Mouse (Mus musculus): ENCODE data around the gene Slc35e3. TPM values are rescaled to one million over a fixed set of nuclear protein-coding genes. Genes with fewer than 3 reads are reported as not detected.

The Slc35e3 gene
- total RNA-seq, 2 experiments from 2014 or later = 0.38 to 0.43 TPM

DNA sequence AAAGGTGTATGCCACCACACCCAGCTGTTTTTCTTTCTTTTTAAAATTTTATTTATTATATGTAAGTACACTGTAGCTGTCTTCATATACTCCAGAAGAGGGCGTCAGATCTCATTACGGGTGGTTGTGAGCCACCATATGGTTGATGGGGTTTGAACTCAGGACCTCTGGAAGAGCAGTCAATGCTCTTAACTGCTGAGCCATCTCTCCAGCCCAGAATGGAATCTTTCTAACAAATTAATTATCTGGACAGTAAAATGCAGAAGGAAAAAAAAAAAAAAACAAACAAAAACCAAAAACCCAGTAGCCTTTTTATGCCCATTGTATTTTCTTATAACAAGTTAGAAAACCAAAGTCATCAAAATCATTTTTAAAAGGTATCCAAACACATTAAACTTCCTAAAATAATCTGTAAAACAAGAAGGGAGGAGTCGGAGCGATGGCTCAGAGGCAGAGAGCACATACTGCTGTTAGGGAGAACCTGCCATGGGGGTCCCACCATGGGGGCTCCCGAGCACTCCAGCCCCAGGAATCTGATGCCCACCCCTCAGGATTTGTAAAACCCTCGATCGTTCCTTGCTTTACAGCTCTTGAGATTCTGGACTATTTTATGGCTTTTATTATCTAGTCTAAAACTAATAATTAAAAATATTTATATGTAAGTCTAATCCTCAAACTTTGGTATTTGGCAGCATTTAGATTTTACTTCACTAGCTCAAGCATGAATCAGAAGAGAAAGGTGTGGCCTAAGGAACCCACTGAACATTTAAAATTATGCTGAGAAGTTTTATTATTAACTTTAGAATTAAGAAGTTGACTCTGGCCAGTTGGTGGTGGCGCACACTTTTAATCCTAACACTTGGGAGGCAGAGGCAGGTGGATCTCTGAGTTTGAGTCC, 7.8 kb upstream of the Slc35e3 start:
- ATAC-seq (replicated peaks; ENCODE audit: low FRiP score, poor library complexity, severe bottlenecking) = no peak

DNA sequence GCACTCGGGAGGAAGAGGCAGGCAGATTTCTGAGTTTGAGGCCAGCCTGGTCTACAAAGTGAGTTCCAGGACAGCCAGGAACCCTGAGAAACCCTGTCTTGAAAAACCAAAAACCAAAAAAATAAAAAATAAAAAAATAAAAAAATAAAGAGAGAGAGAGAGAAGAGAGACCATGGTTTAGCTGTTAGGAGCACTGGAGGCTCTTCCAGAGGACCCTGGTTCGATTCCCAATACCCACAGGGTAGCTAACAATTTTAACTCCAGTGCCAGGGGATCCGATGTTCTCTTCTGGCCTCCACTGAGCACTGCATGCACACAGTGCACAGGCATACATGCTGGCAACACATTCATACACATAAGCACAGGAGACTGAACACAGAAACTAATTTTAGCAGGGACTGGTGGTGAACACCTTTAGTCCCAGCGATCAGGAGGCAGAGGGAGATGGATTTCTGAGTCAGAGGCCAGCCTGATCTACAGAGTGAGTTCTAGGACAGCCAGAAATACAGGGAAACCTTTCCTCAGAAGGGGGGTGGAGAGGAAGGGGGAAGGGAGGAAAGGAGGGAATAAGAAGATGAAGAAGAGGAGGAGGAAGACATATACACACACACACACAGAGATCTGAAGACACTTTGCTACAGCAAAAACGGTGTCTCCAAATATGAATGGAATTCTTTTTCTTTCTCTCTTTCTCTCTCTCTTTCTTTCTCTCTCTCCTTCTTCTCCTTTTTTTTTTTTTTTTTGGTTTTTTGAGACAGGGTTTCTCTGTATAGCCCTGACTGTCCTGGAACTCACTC, 6.9 kb upstream of the Slc35e3 start:
- ATAC-seq (replicated peaks; ENCODE audit: low FRiP score, poor library complexity, severe bottlenecking) = no peak

DNA sequence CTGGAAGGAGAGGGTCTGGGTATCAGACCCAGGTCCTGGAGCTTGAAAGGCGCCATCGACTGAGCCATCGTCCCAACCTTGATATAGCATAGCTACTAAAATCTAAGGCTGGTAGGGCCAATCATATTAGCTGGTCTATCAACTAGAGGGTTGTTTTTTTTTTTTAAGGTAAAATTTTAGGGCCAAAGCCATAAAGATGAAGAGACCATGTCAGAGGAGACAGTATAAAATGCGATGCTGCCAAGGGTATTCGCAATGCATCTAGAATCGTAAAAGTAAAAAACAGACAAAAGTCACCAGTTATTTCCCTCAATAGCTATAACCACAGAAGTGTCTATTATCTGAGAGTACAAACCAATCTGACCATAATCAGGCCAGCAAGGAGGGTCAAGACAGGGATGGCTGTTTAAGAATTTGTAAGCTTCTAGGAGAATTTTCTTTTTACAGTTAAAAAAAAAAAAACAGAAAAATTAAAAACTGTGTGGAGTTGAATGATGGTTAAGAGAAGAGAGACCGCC, 6.2 kb upstream of the Slc35e3 start:
- ATAC-seq (replicated peaks; ENCODE audit: low FRiP score, poor library complexity, severe bottlenecking) = no peak

DNA sequence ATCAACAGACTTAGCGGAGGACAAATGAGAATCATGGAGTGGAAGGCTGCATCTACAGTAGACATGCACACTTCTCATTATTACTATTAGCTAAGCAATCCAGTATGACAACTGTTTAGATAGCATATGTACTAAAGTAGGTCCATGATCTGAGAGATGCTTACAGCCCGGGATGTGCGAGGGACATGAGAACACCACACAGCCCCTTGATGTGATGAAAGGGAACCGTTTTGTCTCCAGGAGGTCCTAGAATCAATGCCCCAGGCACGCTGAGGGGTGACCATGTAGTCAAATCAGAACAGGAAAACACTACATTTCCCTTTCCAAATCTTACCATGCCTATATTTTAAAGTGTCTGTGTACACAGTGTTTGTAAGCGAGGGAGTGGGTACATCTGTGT, 5.6 kb upstream of the Slc35e3 start:
- no peak for ATAC-seq (replicated peaks; ENCODE audit: low FRiP score, poor library complexity, severe bottlenecking)

DNA sequence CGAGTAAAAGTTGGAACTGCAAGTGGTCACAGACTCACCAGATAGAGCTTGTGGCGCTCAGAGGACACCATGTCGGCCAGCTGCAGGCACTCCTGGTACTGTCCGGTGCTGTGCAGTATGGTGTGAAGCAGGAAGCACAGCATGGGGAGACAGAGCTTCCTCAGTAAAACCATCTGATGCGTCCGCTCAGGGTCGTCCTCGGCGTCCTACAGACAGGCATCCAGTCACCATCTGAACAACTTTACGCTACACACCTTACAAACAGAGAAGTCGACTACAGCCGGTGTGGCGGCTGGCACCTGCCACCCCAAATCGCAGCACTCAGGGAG, 5.1 kb upstream of the Slc35e3 start:
- no peak for ATAC-seq (replicated peaks; ENCODE audit: low FRiP score, poor library complexity, severe bottlenecking)

DNA sequence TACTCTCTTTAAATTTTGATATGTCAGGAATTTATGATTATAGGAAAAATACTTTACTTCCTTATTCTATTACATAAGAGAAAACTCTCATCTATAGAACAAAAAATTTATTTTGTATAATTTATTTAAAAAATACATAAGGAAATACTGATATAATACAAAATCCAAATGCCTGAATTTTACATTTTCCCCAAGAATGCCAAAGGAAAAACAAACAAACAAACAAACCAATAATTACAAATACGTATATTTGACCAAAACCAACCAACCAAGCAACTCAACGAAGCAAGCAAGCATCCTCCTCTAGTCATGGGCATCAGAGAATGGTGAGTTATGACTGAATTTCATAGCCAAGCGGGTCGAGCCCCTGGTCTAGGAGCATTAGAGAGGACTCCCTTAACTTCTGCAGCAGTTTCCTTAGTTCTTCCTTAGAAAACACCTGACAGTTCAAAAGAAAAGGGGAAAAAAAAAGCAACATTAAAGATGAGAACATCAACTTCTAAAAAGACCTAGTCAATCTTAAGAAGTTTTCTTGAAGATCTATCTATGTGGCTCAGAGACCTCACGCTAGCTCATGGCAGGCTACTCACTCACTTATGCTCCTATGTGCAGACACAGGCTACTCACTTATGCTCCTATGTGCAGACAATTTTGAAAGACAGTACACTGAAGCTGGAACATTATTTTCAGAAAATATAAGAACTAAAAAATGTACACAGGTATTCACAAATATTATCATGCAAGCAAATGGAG, 4.5 kb upstream of the Slc35e3 start:
- no peak for ATAC-seq (replicated peaks; ENCODE audit: low FRiP score, poor library complexity, severe bottlenecking)

DNA sequence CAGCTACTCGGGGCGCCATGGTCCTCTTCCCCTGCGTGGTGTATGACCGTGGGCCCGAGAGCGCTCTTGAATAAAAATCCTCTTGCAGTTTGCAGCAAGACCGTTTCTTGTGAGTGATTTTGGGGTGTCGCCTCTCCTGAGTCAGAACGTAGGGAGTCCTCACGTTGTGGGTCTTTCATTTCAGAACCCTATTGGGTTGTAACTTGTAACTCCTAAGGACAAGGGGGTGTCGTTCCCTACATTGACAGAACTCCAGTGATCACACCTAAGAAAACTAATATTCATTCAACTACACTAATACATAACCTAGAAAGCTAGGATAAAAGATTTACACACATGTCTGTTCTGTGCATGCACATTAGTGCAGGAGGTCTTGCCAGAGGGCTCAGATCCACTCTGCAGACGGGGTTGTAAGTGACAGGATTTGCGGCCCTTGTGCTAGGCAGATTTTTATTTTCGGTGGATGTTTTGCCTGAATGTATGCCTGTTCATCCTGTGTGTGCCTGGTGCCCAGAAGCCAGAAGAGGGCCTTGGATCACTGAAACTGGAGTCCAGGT, 3.7 kb upstream of the Slc35e3 start:
- ATAC-seq (replicated peaks; ENCODE audit: low FRiP score, poor library complexity, severe bottlenecking) = no peak

DNA sequence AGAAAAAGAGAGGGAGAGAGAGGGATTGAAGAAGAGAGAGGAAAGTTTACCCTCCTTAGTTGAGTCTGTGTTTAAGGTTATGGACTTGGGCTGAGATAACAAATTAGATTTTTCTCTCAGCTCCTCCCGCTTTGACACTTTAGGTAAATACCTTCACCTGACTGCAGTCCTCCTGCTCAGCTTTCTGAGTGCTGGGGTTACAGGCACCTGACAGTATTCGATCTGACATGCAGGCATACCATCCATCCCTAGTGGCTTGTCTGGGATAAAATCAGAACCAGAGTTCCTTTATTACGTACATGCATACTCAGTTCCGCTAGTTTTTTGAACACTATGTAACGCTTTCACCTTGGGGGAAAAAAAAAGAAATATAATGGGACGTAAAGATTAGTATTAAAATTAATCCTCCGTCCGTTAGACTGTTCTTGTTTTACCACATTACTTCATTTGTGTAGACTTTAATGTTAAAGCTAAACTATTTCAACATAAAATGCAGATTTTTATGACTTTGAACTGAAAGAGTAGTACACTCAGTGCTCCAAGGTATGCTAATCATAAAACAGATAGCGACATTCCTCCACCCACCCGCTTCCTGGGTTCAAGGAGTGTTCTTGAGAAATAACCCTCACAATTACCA, 3.0 kb upstream of the Slc35e3 start:
- ATAC-seq (replicated peaks; ENCODE audit: low FRiP score, poor library complexity, severe bottlenecking) = no peak

DNA sequence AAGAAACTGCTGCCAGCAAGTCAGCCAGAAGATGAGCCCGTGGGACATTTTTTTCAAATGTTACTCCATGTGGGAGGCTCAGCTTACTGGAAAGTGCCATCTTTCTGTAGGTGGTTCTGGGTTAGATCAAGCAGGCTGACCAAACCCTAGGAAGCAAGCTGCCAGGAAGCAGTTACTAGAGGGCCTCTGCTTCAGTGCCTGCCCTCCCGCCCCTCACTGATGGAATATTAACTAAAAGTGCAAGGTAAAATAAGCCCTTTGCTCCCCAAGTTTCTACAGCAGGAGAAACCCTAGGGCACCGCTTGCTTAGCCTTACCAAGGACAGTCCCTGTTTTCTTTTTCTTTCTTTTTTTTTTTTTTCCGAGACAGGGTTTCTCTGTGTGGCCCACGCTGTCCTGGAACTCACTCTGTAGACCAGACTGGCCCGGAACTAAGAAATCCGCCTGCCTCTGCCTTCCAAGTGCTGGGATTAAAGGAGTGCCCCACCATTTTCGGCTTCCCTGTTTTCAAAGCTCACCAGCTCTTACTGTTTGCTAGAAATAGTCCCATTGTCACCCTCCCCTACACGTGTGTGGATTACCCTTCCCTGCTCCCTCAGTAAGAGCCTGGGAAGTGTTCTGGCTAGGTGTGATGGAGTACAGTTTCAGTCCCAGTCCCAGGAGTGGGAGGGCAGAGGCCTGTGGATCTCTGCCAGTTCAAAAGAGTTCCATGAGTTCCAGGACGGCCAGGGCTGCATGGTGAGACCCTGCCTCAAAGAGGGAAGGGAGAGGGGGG, 2.3 kb upstream of the Slc35e3 start:
- no peak for ATAC-seq (replicated peaks; ENCODE audit: low FRiP score, poor library complexity, severe bottlenecking)

DNA sequence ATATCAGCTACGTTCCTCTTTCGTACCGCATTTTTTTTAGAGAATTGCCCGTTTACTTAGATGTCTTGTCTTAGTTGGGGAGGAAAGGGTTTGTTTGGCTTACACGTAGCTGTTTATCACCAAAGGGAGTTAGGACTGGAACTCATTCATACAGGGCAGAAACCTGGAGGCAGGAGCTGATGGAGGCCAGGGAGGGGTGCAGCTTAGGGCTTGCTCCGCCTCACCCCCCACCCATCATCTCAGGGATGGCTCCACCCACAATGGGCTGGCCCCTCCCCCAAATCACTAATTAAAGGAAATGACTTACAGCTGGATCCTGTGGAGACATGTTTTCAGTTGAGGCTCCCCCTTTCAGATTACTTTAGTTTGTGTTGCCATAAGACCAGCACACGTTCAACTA, 1.5 kb upstream of the Slc35e3 start:
- ATAC-seq (replicated peaks; ENCODE audit: low FRiP score, poor library complexity, severe bottlenecking) = no peak

DNA sequence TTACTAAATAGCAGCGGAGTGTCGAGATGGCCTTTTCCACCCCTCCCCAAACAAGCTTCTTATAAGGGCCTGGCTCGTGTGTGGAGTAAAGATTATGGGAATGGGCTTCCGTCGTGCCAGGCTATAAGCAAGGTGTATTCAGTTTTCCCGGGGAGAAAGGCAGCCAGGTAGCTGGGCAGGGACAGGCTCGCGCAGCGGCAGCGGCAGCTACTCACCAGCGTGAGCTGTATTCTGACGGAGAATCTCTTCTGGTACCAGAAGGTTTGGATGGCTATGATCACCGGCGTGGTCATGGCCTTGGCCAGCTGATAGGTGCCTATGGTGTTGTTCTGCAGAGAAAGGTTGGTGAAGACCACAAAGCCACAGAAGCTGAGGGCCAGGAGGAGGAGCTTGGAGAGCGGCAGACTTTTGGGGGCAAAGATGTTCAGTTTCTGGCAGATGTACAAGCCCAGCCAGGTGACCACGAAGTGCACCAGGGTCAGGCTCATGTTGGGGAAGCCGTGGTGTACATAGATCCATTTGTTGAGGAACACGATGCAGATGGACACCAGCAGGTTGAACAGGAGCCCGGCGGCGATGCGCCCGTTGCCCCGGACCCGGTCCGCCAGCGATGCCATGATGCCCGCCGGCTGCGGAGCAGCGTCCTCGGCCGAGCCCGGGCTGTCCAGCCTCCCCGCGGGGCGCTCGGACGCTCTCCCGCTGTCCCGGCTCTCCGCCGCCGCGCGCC, 432 bp downstream of the Slc35e3 start:
- ATAC-seq (replicated peaks; ENCODE audit: low FRiP score, poor library complexity, severe bottlenecking) = peak; percentile 43; the same call in 1 of the 2 replicates

DNA sequence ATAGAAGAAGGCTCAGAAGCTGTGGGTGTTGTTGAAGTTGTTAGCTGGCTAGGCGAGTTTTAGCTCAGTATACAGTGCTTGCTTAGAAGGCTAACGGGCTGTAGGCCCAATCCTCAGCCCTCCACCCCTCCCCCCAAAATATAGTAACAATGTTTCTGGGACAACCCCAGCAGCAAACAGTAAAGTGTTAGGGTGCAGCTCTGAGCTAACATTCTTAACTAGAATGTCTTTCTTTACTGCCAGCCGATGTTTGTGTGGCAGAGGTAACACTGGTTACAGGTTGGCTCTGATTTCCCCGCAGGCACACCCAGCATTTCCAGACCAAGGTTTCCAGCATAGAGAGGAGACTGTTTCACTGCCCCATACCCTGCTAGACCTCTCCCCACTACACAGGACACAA, 2.2 kb downstream of the Slc35e3 start:
- no peak for ATAC-seq (replicated peaks; ENCODE audit: low FRiP score, poor library complexity, severe bottlenecking)

DNA sequence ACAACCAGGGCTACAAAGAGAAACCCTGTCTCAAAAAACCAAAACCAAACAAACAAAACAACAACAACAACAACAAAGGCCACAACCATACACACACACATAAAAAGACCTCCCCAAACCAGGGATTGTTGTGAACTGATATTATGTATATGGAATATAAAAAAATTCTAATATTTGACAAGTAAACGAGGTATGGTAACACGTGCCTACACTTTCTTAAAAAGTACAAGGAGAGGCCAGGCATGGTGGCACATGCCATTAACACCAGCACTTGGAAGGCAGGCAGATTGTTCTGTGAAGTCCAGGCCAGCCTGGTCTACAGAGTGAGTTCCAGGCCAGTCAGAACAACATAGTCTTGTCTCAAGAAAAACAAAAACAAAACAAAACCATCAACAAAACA, 3.0 kb downstream of the Slc35e3 start:
- ATAC-seq (replicated peaks; ENCODE audit: low FRiP score, poor library complexity, severe bottlenecking) = no peak

DNA sequence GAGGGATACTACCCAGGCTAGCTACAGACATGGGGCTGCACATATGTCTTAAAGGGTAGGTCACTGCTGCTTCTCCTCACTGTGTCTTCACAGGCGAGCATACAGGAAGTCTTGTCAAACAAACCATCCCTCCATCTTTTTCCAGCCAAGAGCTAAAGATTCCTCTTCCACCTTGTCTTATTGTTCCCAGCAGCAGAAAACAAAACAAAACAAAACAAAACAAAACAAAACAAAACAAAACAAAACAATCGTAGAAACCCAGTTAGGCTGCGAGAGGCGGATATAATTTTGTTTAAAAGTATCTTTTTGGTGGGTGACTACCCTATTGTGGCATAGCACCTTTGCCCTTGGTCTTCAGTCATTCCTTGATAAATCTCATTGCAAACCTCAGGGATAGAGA, 3.5 kb downstream of the Slc35e3 start:
- ATAC-seq (replicated peaks; ENCODE audit: low FRiP score, poor library complexity, severe bottlenecking) = no peak

DNA sequence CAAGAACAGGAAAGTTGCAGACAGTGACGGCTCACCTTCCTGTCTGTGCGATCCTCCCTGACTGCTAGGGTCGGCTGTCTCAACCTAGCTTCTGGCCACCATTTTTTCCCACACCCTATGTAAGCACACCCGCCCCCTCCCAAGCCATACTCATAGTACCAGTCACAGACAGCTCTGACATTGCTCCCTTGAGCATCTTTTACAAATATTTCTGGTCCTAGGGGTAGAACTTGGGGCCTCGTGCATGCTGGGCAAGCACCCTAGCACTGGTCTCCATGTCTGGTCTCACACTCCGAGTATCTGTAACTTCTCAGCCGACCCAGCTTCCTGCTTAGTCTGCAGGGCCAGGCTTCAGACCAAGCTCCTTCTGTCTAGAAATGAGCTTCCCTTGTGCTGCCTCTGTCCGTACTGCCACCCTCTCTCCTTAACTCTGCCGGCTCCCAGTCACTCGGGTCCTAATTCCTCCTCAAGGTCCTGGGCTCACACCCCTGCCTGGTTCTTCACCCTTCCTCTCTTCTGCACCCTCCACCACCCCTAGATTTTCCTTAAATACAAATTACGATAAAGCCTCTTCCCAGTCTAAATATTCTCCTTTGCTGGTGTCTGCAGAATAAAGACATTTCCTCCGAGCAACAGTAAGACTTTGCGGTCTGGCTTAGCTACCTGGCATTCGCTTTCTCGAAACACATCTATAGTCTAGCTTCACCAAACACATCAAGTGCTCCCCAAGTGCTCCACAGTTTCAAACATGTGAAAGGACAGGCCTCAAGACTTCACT, 4.3 kb downstream of the Slc35e3 start:
- ATAC-seq (replicated peaks; ENCODE audit: low FRiP score, poor library complexity, severe bottlenecking) = no peak

DNA sequence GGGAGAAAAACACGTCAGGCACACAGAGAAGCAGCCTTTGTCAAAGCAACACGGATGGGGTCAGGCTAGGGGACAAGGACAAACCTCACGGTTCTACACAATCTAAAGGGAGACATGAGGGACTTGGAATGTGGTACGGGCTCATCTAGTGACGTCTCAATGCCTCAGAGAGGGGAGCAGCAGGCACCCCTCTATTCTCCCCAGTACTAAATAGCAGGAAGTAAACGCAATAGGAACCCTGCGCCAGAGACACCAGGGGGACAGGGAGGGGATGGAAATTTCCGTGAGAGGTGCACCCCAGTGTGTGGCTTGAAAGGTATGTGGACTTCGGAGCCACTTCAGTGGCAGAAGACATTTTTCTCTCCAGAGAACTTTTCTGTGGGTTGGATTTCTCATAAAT, 5.2 kb downstream of the Slc35e3 start:
- ATAC-seq (replicated peaks; ENCODE audit: low FRiP score, poor library complexity, severe bottlenecking) = no peak

DNA sequence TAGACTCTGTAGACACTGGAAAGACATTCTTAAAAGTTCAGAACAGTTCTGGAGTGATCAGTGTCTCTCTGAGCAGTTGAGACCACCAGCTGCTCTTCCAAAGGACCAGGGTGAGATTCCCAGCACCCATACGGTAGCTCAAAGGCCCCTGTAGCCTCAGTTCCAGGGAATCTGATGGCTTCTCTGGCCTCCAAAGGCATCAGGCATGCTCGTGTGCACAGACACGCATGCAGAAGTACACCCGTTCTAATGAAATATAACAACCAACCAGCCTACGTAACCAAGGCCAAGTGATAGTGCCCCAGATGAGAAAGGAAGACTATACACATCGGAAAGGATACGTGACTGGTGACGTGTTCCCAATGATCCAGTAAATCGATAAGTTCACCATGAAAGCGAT, 6.0 kb downstream of the Slc35e3 start:
- ATAC-seq (replicated peaks; ENCODE audit: low FRiP score, poor library complexity, severe bottlenecking) = no peak

DNA sequence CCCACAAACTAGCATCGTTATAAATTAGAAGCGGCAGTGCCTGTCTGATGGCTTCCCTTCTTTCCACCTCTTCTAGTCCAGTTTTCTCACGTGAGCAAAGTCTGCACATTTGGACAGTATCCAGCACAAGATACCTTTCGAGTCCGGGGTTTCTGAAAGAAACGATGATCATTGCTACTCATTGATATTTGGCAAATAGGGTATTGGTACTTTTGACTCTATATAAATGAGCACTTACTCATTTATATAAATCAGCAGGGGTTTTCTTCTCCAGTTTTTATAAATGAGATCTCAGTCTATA, 6.6 kb downstream of the Slc35e3 start:
- ATAC-seq (replicated peaks; ENCODE audit: low FRiP score, poor library complexity, severe bottlenecking) = no peak

All from erythroblast, adult 5-6 weeks (primary cell).